Mouse (Mus musculus) spleen, adult 2 months (tissue): Measurements from ENCODE around the gene Cdkl4.

Experiments used
- CTCF ChIP-seq: fragments of 200-500 bp; IDR thresholded peaks from 2 replicates; pipeline ENCODE4 v1.5.1; 2011; ENCODE audit warnings: mild to moderate bottlenecking, inconsistent platforms; ENCODE audit not compliant: insufficient read depth, insufficient read length, insufficient replicate concordance; ENCODE audit errors: extremely low read depth
- POLR2A ChIP-seq: fragments of 200-500 bp; IDR thresholded peaks from 2 replicates; pipeline ENCODE4 v1.6.1; 2011; ENCODE audit warnings: low read depth, low read length, inconsistent platforms

DNA sequence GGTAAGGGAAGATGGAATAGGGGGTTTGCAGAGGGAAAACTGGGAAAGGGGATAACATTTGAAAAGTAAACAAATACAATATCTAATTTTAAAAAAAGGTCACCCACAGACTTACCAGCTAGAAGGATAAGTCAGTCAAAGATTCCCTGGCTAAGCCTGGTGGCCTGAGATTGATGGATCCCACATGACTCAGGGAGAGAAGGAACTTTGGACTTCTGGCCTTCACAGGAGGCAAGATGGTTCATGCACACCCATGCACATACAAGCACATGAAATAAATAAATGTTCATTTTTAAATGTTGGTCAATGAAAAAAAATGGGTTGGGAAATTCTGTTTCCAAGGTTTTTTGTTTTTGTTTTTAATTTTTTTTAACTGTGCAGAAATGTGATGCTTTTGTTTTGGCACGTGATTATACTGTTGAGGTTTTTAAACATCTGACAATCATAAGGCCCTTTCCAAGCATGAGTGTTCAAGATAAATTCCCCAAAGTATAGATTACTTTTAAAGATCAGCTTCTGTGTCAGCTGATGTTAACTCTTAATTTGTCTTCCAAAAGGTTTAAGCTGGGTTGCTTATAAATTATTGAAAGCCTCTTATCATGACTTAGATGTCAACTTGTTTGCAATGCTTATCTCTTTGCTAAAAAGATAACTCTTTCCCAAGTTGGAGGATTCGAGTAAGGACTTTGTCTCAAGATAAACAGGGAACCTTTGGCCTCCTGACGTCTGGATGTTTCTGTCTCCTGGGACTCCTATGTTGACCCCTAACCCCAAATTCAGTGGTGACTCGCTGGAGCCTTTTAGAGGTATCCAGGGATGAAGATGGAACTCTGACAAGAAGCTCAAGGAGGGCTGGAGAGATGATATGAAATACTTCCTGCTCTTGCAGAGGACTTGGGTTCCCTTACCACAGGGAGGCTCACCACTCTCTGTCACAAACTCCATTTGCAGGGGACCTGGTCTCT is 67.8 kb downstream of the Cdkl4 start:
- TF ChIP-seq POLR2A (no peak), CTCF (no peak)
